Mouse (Mus musculus) adrenal gland, adult (tissue): ENCODE measurements around the gene Gm6367.
"Not testable (repeated sequence)": the region's sequence is repeated elsewhere in the genome, so short reads cannot be mapped to it uniquely, and the experiment has no call there.

ENCODE experiments used
- DNase-seq, 2 experiments: peaks; one replicate each; pipeline ENCODE4 v3.0.0; 2022 to 2023; ENCODE audit warnings: low spot score in 1 of 2; ENCODE audit not compliant: inconsistent age in 2 of 2

Gene Gm6367

DNA sequence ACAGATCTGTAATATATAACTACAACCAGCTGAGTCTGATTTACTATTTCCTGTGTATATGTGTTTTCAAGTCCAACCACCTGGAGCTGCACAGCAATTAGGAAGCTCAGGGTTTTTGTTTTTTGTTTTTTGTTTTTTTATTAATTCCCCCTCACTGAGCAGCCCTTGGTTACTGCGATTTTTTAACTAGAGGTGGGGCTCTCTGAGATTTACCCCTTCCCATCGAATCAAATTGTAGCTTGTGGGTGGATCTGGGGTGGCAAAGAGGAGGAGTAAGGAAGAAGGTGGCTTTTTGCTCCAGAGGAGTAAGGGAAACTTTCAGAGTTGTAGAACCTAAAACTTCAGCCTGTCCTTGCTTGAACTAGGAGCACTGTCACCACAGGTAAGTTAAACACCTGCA, at the start of gene Gm6367:
TSS of gene Gm6367 (plus strand) at position 301 of the 400 bp plus-strand sequence.
- not testable (repeated sequence) for DNase-seq
